Mouse (Mus musculus) testis, adult 2 months (tissue): ENCODE results near the gene Tsc2.

Experiments
- CTCF ChIP-seq: fragments of 200-500 bp; IDR thresholded peaks from 2 replicates; pipeline ENCODE4 v1.5.1; 2012; ENCODE audit warnings: low read depth, mild to moderate bottlenecking, inconsistent platforms, low read length, moderate library complexity; ENCODE audit not compliant: control insufficient read depth, insufficient read depth, insufficient replicate concordance
- POLR2A ChIP-seq: fragments of 200-500 bp; IDR thresholded peaks from 2 replicates; pipeline ENCODE4 v1.6.1; 2012; ENCODE audit warnings: low read depth, mild to moderate bottlenecking, inconsistent platforms, low read length, moderate library complexity; ENCODE audit not compliant: control insufficient read depth

- TF ChIP-seq POLR2A (no peak), CTCF (no peak)
Measured at GRCm38 (mm10) chr17:24608874-24609273, 23.6 kb downstream of the Tsc2 start.
